Mouse (Mus musculus): ENCODE data around the gene Hpse2. TPM values are rescaled to one million over a fixed set of nuclear protein-coding genes. Genes with fewer than 3 reads are reported as not detected.
A peak's percentile ranks its signal among the peaks of the same experiment; 100 is the strongest.

Hpse2 gene
- 1.2 and 1.7 TPM in 2 replicates for polyA plus RNA-seq (2014; fragmentation: Nextera tagmentation; extraction: Ambion mirVana)

- Histone ChIP-seq H3K27ac (ENCODE audit: low read depth, low read length) (no peak within 1 kb of the TSS), H3K9me3 (ENCODE audit: control insufficient read depth, low read length) (no peaks in the 10 kb centered on the region), H3K36me3 (ENCODE audit: control insufficient read depth, insufficient read depth, low read length) (no peaks in the 10 kb centered on the region), H3K4me2 (ENCODE audit: low read depth, low read length, severe bottlenecking) (peak within 1 kb of the TSS; percentile 56), H3K4me1 (replicated peaks; ENCODE audit: control insufficient read depth, insufficient read depth, low read length) (peaks cover 9% of the 10 kb centered on the region), H3K4me3 (ENCODE audit: low read depth, low read length) (peak within 1 kb of the TSS; percentile 32), H3K9ac (ENCODE audit: low read length) (no peak within 1 kb of the TSS; the same call in 1 of the 2 replicates), H3K27me3 (ENCODE audit: control insufficient read depth, insufficient read depth, low read length) (peaks cover 51% of the 10 kb centered on the region)
- ATAC-seq (replicated peaks; ENCODE audit: low FRiP score) (no peak), DNase-seq (ENCODE audit: low spot score) (no peak)
- WGBS = 1% methylated on average over 17 of the region's 18 CpGs
Measured at GRCm38 (mm10) chr19:43388017-43388904, at the start of gene Hpse2. Gene Hpse2 (minus strand): TSS chr19:43388355.

- no peak for DNase-seq (ENCODE audit: low spot score)
- 90% methylated on average over 24 of the region's 24 CpGs for WGBS
- Histone ChIP-seq H3K9ac (ENCODE audit: low read length) (no peak overlapping the region), H3K36me3 (ENCODE audit: control insufficient read depth, insufficient read depth, low read length) (no peaks in the 10 kb centered on the region), H3K27ac (ENCODE audit: low read depth, low read length) (no peak overlapping the region), H3K9me3 (ENCODE audit: control insufficient read depth, low read length) (no peaks in the 10 kb centered on the region), H3K27me3 (ENCODE audit: control insufficient read depth, insufficient read depth, low read length) (no peaks in the 10 kb centered on the region), H3K4me3 (ENCODE audit: low read depth, low read length) (no peak overlapping the region), H3K4me2 (ENCODE audit: low read depth, low read length, severe bottlenecking) (no peak overlapping the region), H3K4me1 (replicated peaks; ENCODE audit: control insufficient read depth, insufficient read depth, low read length) (no peaks in the 10 kb centered on the region)
- ATAC-seq (replicated peaks; ENCODE audit: low FRiP score) = no peak
Measured at GRCm38 (mm10) chr19:43427446-43428224, 39.5 kb upstream of the Hpse2 start.

- DNase-seq (ENCODE audit: low spot score) = no peak
- H3K4me1 ChIP-seq (replicated peaks; ENCODE audit: control insufficient read depth, insufficient read depth, low read length) = no peaks in the 10 kb centered on the region
- ATAC-seq (replicated peaks; ENCODE audit: low FRiP score) = no peak
- no peaks in the 10 kb centered on the region for H3K27me3 ChIP-seq (ENCODE audit: control insufficient read depth, insufficient read depth, low read length)
- no peaks in the 10 kb centered on the region for H3K9me3 ChIP-seq (ENCODE audit: control insufficient read depth, low read length)
- H3K4me2 ChIP-seq (ENCODE audit: low read depth, low read length, severe bottlenecking) = no peak overlapping the region
- no peak overlapping the region for H3K9ac ChIP-seq (ENCODE audit: low read length)
- whole genome bisulfite sequencing = 77% methylated on average over 2 of the region's 2 CpGs
- H3K27ac ChIP-seq (ENCODE audit: low read depth, low read length) = no peak overlapping the region
- H3K36me3 ChIP-seq (ENCODE audit: control insufficient read depth, insufficient read depth, low read length) = no peaks in the 10 kb centered on the region
- no peak overlapping the region for H3K4me3 ChIP-seq (ENCODE audit: low read depth, low read length)
Measured at GRCm38 (mm10) chr19:43424082-43424481, 35.9 kb upstream of the Hpse2 start.

DNA sequence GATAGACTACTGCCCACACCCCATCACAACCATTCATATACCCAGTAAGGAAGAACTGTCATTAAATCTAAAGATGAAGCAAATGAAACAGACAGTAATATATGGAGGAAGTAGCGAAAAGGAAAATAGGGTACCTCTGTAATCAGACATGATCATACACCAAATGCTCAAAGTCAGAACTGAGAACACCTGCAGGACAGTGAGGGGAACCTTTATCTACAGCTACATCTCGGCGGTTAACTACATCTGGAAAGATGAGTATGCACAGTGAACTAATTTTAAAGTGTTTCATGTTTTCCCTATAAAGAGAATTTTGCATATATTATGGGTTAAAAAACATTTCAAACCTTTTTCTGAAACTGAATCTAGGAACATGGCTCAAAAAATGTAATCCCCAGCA lies 32.4 kb upstream of the Hpse2 start:
- ATAC-seq (replicated peaks; ENCODE audit: low FRiP score) (no peak), DNase-seq (ENCODE audit: low spot score) (no peak)
- H3K9ac ChIP-seq (ENCODE audit: low read length) = no peak overlapping the region
- H3K27me3 ChIP-seq (ENCODE audit: control insufficient read depth, insufficient read depth, low read length) = no peaks in the 10 kb centered on the region
- no peaks in the 10 kb centered on the region for H3K4me1 ChIP-seq (replicated peaks; ENCODE audit: control insufficient read depth, insufficient read depth, low read length)
- 91% methylated on average over 3 of the region's 3 CpGs for WGBS
- no peaks in the 10 kb centered on the region for H3K36me3 ChIP-seq (ENCODE audit: control insufficient read depth, insufficient read depth, low read length)
- no peak overlapping the region for H3K4me3 ChIP-seq (ENCODE audit: low read depth, low read length)
- no peak overlapping the region for H3K4me2 ChIP-seq (ENCODE audit: low read depth, low read length, severe bottlenecking)
- H3K9me3 ChIP-seq (ENCODE audit: control insufficient read depth, low read length) = no peaks in the 10 kb centered on the region
- no peak overlapping the region for H3K27ac ChIP-seq (ENCODE audit: low read depth, low read length)

- H3K9ac ChIP-seq (ENCODE audit: low read length) = no peak overlapping the region
- no peaks in the 10 kb centered on the region for H3K27me3 ChIP-seq (ENCODE audit: control insufficient read depth, insufficient read depth, low read length)
- ATAC-seq (replicated peaks; ENCODE audit: low FRiP score) (no peak), DNase-seq (ENCODE audit: low spot score) (no peak)
- no peak overlapping the region for H3K4me3 ChIP-seq (ENCODE audit: low read depth, low read length)
- no peaks in the 10 kb centered on the region for H3K36me3 ChIP-seq (ENCODE audit: control insufficient read depth, insufficient read depth, low read length)
- 85% methylated on average over 2 of the region's 2 CpGs for WGBS
- no peaks in the 10 kb centered on the region for H3K9me3 ChIP-seq (ENCODE audit: control insufficient read depth, low read length)
- H3K4me1 ChIP-seq (replicated peaks; ENCODE audit: control insufficient read depth, insufficient read depth, low read length) = no peaks in the 10 kb centered on the region
- no peak overlapping the region for H3K4me2 ChIP-seq (ENCODE audit: low read depth, low read length, severe bottlenecking)
- H3K27ac ChIP-seq (ENCODE audit: low read depth, low read length) = no peak overlapping the region
Measured at GRCm38 (mm10) chr19:43415565-43415964, 27.4 kb upstream of the Hpse2 start.

DNA sequence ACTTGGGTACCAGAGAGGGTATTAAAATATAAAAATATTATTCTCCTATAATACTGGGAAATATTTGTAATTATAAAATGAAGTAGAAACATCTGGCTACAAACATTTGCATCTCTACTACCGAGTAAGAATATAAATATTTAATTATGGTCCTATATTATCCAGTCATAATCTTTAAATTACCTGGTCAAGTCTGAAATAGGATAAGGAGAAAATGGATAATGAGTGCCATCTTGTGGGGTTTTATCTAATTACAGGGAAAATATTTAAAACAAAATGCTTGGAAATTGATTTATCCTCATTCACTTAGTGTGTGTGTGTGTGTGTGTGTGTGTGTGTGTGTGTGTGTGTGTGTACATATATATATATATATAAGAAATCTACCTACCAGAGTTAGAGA lies 19.0 kb upstream of the Hpse2 start:
- H3K4me1 ChIP-seq (replicated peaks; ENCODE audit: control insufficient read depth, insufficient read depth, low read length) = no peaks in the 10 kb centered on the region
- DNase-seq (ENCODE audit: low spot score) (no peak), ATAC-seq (replicated peaks; ENCODE audit: low FRiP score) (no peak)
- H3K9ac ChIP-seq (ENCODE audit: low read length) = no peak overlapping the region
- no peak overlapping the region for H3K27ac ChIP-seq (ENCODE audit: low read depth, low read length)
- no peaks in the 10 kb centered on the region for H3K36me3 ChIP-seq (ENCODE audit: control insufficient read depth, insufficient read depth, low read length)
- H3K4me2 ChIP-seq (ENCODE audit: low read depth, low read length, severe bottlenecking) = no peak overlapping the region
- H3K9me3 ChIP-seq (ENCODE audit: control insufficient read depth, low read length) = no peaks in the 10 kb centered on the region
- no peak overlapping the region for H3K4me3 ChIP-seq (ENCODE audit: low read depth, low read length)
- 38% methylated on average over 1 of the region's 1 CpGs for WGBS
- H3K27me3 ChIP-seq (ENCODE audit: control insufficient read depth, insufficient read depth, low read length) = no peaks in the 10 kb centered on the region

GRCm38 (mm10) chr19:43396327-43396726 lies 8.2 kb upstream of the Hpse2 start:
- H3K4me3 ChIP-seq (ENCODE audit: low read depth, low read length) = no peak overlapping the region
- H3K27ac ChIP-seq (ENCODE audit: low read depth, low read length) = no peak overlapping the region
- no peak overlapping the region for H3K4me2 ChIP-seq (ENCODE audit: low read depth, low read length, severe bottlenecking)
- ATAC-seq (replicated peaks; ENCODE audit: low FRiP score) (no peak), DNase-seq (ENCODE audit: low spot score) (no peak)
- no peaks in the 10 kb centered on the region for H3K36me3 ChIP-seq (ENCODE audit: control insufficient read depth, insufficient read depth, low read length)
- H3K9ac ChIP-seq (ENCODE audit: low read length) = no peak overlapping the region
- WGBS = 7% methylated on average over 4 of the region's 4 CpGs
- H3K27me3 ChIP-seq (ENCODE audit: control insufficient read depth, insufficient read depth, low read length) = no peaks in the 10 kb centered on the region
- H3K9me3 ChIP-seq (ENCODE audit: control insufficient read depth, low read length) = no peaks in the 10 kb centered on the region
- H3K4me1 ChIP-seq (replicated peaks; ENCODE audit: control insufficient read depth, insufficient read depth, low read length) = no peaks in the 10 kb centered on the region

DNA sequence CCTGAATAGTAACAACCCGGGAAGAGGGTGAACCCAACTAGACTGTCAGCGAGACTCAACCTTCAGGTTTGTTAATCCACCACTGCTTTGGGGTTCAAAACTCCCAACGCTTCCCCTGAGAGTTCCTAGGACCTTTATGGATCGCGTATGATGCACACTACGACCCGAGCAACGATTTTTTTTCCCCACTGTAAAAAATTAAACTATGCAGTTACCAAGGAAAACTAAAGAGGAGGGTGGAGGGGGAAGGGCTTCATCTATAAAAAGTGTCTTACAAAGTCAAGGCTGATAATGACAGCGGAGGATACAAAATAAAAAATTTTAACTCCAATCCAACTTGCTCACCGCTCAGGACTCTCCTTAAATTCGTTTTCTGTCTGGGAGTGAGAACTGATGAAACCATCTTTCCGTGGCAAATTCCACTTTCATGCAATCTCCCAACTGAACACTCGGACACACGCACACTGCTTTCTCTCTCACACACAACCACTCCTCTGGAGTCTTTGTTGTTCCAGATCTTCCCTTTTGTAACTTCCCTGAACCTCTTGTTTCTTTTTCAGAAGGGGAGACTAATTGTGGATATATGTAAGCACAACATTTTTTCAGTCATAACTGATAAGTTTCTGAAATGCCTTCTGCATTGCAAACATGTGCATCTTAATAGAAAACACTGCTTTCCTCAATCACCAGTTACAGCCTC lies 934 bp downstream of the Hpse2 start:
- H3K9me3 ChIP-seq (ENCODE audit: control insufficient read depth, low read length) = no peaks in the 10 kb centered on the region
- no peak for DNase-seq (ENCODE audit: low spot score)
- no peak overlapping the region for H3K27ac ChIP-seq (ENCODE audit: low read depth, low read length)
- no peaks in the 10 kb centered on the region for H3K36me3 ChIP-seq (ENCODE audit: control insufficient read depth, insufficient read depth, low read length)
- peaks cover 53% of the 10 kb centered on the region for H3K27me3 ChIP-seq (ENCODE audit: control insufficient read depth, insufficient read depth, low read length)
- peak overlapping the region; percentile 56 for H3K4me2 ChIP-seq (ENCODE audit: low read depth, low read length, severe bottlenecking)
- peak overlapping the region; percentile 32; the same call in 1 of the 2 replicates for H3K4me3 ChIP-seq (ENCODE audit: low read depth, low read length)
- peaks cover 9% of the 10 kb centered on the region for H3K4me1 ChIP-seq (replicated peaks; ENCODE audit: control insufficient read depth, insufficient read depth, low read length)
- H3K9ac ChIP-seq (ENCODE audit: low read length) = no peak overlapping the region
- no peak for ATAC-seq (replicated peaks; ENCODE audit: low FRiP score)
- 2% methylated on average over 14 of the region's 14 CpGs for WGBS

Measured in forebrain, embryonic 11.5 days (tissue).